Mouse (Mus musculus) left cerebral cortex, adult 8-10 months (tissue): Measurements from ENCODE around the gene Efcab11. TPM values are rescaled to one million over a fixed set of nuclear protein-coding genes. Genes with fewer than 3 reads are reported as not detected.
"Not testable (repeated sequence)": the region's sequence is repeated elsewhere in the genome, so short reads cannot be mapped to it uniquely, and the experiment has no call there.

Experiments
- DNase-seq, 2 experiments: peaks; one replicate each; pipeline ENCODE4 v3.0.0; 2022; ENCODE audit warnings: low spot score in 2 of 2
- total RNA-seq, 4 experiments: library from RNA; stranded (reverse); gene quantifications; 2 replicates each; pipeline ENCODE4 v1.2.4; 2022

The Efcab11 gene
- total RNA-seq, 4 experiments from 2014 or later: 0.15 to 0.77 (median 0.62) TPM

DNA sequence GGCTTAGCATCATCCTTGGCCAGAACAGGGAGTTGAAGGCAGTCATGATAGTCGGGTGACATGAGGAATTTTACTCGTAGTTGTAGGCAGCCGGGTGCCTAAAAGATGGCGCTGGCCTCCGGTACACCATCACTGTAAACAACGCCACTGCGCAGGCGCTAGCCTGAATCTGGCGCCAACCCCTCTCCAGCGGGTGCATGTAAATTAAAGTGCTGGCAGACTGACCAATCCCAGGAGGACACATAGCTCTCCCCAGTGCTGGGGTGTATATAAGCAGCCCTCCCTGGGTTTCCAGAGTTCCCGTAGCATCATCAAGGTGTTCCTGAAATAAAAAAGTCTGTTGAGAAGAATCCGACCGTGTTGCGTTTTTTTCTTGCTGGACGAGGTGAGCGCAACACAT, 66.2 kb downstream of the Efcab11 start:
- DNase-seq: not testable (repeated sequence)

DNA sequence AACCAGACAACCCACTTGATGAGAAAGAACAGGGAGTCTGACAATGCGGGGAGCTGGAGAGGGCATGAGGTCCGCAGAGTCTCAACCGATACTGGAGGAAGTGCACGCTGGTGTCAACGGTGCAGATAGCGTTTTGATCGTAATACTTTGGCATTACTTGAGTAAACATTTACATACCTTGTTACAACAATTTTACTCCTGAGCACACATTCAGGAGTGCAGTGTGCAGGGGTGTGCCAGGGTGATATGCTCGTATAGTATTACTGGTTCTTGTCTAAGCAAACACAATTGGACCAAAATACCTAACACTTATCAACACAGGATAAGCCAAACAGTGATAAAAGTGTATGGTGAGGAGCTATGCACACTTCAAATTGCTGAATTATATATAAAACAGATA, 69.0 kb downstream of the Efcab11 start:
- no peak for DNase-seq

DNA sequence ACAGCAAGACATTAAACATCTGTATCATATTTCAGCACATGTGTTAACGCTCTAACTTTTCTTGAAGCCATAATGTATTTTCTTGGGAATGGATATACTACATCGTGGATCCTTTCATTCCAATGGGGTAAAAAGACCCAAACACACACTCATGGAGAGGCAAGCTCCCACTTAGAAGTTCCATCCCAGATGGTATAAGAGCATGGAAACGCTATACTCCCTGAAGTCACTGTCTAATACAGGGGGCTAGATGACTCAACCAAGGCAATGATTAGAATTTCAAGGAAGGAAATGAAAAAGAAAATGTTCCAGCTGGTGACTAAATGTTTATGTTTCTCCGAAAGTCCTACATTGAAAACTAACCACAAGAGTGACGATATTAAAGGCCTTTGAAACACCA, 76.3 kb downstream of the Efcab11 start:
- DNase-seq: no peak

GRCm38 (mm10) chr12:99806741-99807140, 77.5 kb downstream of the Efcab11 start:
- not testable (repeated sequence) for DNase-seq

DNA sequence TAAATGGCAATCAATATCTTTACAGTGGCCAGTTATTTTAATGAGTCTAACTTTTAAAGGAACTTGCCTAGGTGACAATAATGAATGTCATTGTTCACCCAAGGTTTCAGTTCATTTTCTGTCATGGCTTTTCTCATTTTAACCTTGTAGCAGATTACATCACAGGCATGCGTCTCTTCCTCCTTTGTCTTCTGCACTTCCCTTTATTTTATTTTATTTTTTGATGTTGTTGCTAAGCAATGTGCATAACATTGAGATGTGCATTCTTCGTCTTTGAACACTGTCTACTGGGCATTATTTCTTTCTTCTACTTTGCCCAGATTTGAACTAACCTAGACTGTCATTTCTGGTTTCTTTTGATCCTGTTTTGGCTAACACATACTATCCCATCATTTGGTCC, 88.3 kb downstream of the Efcab11 start:
- DNase-seq: no peak

DNA sequence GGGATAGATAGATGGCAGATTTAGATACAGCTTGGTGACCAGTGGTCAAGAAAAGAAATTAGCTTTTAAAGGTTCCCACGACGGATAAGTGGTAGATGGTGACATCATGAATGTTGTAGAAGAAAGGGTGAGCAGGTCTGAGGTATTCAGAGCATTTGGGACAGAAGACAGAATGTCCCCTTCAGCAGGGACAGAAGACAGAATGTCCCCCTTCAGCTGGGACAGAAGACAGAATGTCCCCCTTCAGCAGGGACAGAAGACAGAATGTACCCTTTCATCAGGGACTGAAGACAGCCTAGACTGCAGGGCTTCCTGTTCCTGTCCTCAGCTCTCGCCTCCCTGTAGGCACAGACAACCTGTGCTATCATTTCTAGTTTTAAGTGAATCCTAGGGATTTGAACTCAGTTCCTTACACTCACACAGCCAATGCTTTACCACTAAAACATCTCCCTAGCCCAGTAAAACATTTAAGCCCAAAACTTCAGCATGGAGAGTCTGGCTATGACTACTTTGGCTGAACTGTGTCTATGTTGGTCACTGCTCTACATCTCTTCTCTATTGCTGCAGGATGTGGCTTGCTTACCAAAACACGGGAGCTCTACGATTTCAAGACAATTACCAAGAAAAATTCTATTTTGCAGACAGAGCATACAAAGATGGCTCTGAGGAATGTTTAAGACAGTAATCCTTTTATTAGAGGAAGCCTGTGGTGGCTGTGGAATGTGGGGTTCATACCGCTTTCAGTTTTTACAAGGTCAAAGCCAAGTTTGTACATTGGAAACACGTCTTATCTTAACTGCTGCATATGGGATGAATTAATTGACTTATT, 89.2 kb downstream of the Efcab11 start:
- DNase-seq: no peak

- no peak for DNase-seq
Measured at GRCm38 (mm10) chr12:99794158-99794515, 90.1 kb downstream of the Efcab11 start.

DNA sequence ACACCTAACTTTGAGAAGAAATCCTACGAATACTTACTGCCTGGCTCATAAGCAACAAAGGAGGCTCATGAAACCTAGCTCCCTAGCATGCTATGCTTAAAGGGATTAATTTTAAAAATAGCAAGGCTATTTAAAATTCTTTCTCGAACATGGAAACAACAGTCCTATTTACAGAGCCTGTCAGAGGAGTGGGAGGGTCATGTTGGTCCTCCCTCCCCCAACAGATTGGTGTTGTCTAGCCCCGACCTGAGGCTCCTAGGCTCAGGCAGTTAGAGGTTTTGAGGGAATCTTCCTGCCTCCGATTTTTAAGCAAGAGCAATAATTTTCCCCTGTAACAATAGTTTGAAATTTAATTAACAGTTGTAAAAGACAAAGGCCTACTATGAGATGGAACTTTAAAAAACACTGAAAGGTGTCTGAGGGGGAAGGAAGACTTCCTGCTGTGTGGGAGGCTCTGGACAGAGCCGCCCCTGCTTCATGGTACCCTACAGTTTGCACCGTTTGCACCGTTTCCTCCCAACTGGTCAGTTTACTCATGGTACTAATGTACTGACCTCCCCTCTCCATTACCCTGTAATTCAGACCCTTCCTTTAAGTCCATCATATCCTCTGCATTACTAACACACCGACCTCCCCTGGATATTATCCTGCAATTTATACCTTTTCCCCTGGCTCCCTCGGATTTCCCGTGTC, 90.6 kb downstream of the Efcab11 start:
- no peak for DNase-seq

- no peak for DNase-seq
Measured at GRCm38 (mm10) chr12:99789283-99789960, 94.8 kb downstream of the Efcab11 start.

DNA sequence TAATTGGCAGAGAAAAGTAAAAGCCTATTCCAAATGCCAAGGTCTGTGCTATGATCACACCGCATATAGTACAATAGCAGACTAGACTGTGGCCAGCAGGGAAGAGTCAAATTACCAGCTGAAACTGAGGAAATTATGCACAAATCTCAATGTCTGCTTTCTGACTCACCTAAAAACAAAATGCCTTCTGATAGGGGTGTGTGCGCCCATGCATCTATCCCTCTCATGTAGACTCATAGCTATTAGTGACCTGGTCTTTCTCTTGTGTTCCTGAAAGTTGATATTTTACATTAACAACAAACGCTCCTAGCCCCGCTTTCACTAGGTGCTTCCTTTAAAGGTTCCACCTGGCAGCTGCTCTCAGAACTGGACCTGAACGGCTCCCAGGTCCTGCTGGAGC, 102.5 kb downstream of the Efcab11 start:
- DNase-seq: no peak

- no peak for DNase-seq
Measured at GRCm38 (mm10) chr12:99780396-99780795, 103.8 kb downstream of the Efcab11 start.

DNA sequence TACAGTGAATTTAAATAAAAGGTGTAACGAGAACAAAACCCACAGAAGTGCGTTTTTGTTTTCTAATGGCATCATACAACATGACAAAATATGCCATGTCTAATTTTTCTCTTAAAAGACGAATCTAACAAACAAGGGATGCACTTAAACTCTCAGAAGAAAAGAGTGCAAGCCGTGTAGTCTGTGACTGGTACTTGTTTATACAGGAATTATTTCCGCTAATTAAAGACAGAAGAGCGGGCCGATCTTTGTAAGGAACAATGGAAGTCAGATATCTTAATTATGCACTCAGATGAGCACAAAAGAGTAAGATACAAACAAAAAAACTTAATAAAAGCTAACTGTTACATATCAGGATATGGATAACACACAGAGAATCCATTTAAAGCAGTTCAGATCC, 104.3 kb downstream of the Efcab11 start:
- DNase-seq: no peak

DNA sequence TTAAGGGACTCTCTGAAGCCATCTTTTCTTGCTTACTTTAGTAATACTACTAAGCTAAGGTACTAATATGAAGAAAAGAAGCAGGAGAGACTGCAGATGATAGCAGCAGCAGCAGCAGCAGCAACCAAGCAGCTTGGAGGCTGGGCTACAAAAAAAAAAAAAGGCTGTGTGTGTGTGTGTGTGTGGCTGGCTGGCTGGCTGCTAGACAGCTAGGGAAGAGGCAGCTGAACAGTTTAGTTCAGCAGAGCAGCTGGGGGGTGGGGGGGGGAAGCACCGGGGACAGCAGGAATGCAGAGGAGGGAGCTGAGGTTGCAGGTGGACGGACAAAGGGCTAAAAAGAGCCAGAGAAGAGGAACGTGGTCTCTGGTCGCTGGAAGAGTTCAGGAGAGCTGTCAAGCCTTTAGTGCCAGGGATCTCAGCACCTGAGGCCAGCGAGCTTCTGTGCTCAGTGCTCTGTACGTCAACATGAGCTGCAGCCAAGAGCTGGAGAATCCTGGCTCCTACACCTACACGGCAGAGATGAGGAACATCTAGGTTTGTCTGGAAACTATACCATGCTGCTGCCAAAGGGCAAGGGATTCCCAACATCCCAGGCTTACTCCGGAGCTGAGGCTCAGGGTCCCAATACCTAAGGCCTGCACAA, 107.6 kb downstream of the Efcab11 start:
- no peak for DNase-seq

DNA sequence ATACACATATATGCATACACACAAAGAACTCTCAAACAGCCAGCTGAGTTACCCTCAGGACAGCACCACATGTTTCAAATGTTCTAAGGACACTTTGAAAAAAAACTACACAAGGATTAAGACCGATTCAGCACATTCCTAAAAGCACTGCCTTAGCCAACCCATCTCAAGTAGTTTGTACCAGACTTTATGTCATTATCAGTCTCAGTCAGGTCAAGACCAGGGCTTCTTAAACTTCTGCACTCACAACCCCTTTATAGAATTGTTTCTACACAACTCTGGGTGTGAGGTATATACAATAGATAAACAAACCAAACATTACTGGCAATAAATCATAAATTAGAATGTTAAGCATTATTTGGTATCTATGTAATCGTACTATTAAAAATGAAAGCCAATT, 109.4 kb downstream of the Efcab11 start:
- no peak for DNase-seq

DNA sequence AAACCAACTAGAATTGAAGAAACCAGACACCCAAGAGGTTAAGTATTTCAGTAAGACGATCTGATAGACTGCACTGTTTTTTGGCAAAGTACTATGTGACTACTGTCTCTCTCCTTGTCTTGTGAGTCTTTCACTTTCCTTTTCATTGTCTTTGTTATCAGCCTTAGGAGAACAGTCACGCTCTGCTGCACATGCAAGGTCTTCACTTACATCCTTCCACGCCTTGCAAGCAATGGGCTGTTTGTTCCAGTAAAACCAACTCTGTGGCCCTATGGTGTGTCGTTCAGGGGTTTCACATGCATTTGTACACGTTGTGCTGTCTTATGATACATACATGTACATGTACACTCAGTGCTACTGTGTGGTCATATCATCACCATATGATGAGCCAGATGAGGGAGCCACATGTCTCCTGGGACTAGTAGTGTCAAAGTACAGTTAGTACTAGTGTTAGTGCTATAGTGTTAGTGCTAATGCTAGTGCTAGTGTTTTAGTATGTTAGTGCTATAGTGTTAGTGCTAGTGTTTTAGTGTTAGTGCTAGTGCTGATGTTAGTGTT, 110.5 kb downstream of the Efcab11 start:
- DNase-seq: no peak

GRCm38 (mm10) chr12:99771018-99771417, 113.2 kb downstream of the Efcab11 start:
- DNase-seq: no peak

GRCm38 (mm10) chr12:99769626-99770025, 114.6 kb downstream of the Efcab11 start:
- DNase-seq: no peak

DNA sequence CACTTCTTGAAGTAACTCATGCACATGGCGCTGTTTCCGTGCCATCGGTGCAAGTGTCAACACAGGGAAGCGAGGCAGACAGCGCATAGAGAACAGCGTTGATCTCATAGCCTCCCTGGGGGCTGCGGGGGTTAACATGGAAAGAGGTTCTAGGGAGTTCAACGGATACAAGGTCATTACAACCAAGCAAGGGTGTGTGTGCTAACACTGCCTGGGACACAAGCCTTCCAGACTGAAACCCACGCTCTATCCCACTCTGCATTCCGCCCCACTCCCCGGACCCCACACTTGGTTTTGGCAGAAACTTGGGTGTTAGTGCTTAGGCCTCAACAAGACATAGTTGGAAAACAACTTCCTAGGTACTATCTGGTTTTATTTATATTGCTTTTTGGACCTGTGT, 116.5 kb downstream of the Efcab11 start:
- DNase-seq: no peak

- no peak for DNase-seq
Measured at GRCm38 (mm10) chr12:99765979-99766378, 118.3 kb downstream of the Efcab11 start.

DNA sequence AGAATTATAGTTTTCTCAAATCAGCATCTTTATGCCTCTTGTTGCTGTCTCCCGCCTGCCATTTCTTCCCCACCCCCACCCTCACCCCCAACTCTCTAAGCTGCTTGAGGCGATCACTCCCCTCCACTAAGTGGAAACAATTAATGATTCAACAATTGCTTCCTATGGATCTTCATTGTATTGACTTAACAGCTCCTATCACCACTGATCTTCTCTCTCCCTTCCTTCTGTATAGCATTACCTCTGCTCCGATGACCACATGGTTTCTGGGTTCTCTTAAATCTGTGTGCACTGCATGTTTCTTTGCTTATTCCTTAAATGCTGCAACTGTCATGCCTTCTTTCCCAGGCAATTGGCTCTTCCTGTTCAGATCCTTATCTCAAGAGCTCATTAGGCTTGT, 120.2 kb downstream of the Efcab11 start:
- no peak for DNase-seq

DNA sequence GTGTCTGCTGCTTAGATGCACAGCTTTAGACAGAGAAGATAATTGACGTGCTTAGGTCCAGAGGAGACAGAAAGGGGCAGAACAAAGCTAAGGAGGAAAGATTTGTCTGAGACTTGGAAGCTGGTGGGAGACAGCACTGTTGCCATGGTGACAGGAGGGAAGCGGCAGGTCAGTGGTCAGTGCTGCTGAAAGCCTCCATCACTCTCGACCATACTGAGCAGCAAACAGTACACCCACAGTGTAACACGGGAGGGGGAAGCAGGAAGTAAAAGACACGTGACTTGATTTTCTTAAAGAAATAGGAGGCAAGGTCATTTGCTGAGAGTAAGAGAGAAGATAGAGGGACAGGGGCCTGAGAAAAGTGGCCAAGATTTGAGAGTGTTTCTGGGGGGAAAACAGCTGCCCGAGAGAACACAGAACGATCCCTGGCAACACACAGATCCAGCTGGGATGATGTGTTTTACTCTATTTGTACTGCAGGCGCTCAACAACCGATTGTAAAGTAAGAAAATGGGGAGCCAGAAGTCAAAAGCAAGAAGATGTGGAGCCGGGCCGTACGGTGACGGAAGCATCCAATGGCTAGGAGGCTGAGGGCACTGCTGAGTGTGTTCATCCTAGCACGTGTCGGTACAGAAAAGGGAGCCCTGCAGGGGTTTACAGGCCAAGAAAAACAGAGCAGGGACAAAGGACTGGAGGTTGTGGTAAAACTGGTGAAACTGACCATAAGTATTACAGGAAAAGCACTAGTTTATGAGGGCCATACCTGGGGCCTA, 126.3 kb downstream of the Efcab11 start:
- no peak for DNase-seq
